Mouse (Mus musculus) megakaryocyte, adult 5-6 weeks (primary cell): Measurements from ENCODE around the gene Tbc1d4. TPM values are rescaled to one million over a fixed set of nuclear protein-coding genes. Genes with fewer than 3 reads are reported as not detected.

Experiments
- ATAC-seq: 2 replicates; pipeline ENCODE4 v1.8.0; 2016; ENCODE audit warnings: mild to moderate bottlenecking, inconsistent platforms; ENCODE audit not compliant: poor library complexity, severe bottlenecking
- total RNA-seq, 2 experiments: library from RNA; stranded (forward) in 1 of 2; stranded (reverse) in 1 of 2; fragments of 153-499, 151-499 nt in 1 of 2; fragments of 221-1000, 200-1000 nt in 1 of 2; gene quantifications; 2 replicates each; pipeline versions ENCODE4 v1.2.3 to v1.2.4; 2015 to 2017

Gene Tbc1d4
- total RNA-seq, 2 experiments from 2014 or later = 7.4 to 11.5 TPM

DNA sequence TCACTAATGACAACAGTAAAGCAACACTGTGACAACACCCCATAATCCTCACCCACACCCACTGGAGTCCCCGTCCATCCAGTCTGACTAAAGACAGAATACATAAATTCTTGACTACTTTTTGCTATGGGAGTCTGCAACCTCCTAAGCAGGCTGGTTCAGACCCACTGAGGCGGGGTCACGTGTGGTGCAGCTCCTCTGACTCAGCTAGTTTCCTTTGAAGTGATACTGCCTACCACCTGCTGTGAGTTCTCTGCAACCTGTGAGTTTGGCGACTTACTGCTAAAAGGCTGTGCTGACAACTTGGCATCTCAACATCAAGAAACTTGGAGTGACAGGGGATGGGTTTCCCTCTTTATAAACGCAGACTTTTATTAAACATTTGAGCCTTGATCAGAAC lies 163.8 kb downstream of the Tbc1d4 start:
- ATAC-seq = no peak

DNA sequence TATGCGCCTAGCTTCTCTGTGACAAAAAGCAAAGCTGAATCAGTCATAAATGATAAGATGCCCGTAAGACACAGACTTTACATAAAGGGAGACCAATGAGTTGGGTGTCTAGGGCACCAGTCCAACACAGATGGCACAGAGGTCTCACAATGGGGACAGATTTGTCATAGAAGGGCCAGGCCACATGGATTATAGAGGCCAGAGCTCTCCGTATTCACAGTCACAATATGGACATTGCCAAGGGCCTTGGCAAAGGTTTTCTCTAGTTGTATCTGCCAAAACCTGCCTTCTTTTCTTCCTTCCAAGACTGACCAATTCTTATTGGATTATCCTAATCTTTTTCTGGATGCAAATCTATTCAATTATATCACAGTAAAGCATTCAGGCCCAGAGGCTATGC lies 171.1 kb downstream of the Tbc1d4 start:
- ATAC-seq = no peak

DNA sequence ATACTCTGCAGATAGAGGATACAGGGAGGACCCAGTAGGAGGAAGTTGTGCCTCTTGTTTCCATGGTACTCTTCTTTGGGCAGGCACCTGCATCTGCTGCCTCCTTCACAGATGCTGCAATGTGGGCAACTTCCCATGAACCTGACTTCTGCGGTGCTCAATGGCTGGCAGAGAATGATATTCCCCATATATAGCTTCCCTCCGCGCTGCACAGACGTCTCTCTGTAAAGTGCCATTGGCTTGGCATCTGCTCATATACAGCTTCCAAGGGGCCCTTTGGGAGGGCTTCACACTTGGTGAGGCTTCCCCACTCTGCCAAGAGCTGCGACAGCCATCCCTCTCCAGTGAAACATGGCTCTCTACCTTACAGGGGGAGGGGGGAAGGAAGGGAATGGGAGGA lies 178.5 kb downstream of the Tbc1d4 start:
- no peak for ATAC-seq

DNA sequence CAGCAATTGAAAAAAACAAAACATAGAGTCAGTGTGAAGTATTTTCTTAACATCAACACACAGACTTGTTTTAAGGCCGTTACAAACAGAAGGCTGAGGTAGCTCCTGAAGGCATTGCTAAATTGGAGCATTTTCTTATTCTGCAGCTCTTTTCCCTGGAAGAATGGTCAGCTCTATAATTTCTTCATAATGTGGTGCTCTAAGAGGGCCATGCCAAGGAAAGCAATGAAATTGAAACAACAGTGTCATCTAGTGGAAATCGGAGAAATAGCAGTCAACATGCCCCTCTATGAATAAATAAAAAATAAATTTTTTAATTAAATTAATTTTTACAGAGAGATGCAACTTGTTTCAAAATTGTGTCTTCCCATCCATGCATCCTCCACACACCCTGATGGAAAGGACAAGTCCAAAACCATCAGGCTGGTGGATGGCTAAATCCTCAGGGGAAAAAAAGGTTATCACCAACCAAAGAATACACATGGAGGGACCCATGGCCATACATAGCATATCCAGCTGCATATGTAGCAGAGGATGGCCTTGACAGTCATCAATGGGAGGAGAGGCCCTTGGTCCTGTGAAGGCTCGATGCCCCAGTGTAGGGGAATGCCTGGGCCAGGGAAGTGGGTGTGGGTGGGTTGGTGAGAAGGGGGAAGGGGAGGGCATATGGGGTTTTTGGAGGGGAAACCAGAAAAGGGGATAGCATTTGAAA lies 180.0 kb downstream of the Tbc1d4 start:
- no peak for ATAC-seq

DNA sequence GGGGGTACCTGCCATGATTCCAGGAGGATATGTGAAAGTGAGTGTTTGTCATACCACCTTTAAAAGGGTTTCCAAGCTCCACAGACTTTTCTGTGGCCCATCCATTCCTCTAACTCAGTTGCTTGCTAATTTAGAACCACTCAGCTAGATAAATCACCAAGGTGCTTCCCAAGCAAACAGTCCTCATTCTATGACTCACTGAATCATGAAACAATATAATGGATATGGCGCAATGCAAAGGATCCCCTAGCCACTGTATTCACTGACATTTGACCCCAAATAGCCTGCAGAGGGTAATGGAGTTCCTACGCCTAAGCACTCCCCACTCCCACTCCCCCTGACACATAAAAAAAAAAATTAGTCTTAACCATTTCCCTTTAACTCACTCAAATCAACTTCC lies 191.3 kb downstream of the Tbc1d4 start:
- no peak for ATAC-seq

Other genes with a start within 250 kb of the Tbc1d4 start
- gene Commd6, start 31.5 kb upstream of the Tbc1d4 start, total RNA-seq (2015) = 47.9 and 51.0 TPM in 2 replicates
- 25.7 and 34.9 TPM in 2 replicates for gene Commd6, start 31.5 kb upstream of the Tbc1d4 start, total RNA-seq (2017)
- gene Uchl3, start 44.8 kb upstream of the Tbc1d4 start, total RNA-seq (2015) = 40.1 and 40.6 TPM in 2 replicates
- gene Uchl3, start 44.8 kb upstream of the Tbc1d4 start, total RNA-seq (2017) = 27.2 and 33.0 TPM in 2 replicates
- gene Gm9922, start 120.6 kb upstream of the Tbc1d4 start, total RNA-seq (2015) = not detected in 2 replicates
- not detected in 2 replicates for gene Gm9922, start 120.6 kb upstream of the Tbc1d4 start, total RNA-seq (2017)
- gene Lmo7, start 120.8 kb upstream of the Tbc1d4 start, total RNA-seq (2015) = 0.09 TPM in 1 of 2 replicates, not detected in the other
- gene Lmo7, start 120.8 kb upstream of the Tbc1d4 start, total RNA-seq (2017) = 0.20 and 0.77 TPM in 2 replicates